Mouse (Mus musculus): ENCODE results near the gene Dnlz. TPM values are rescaled to one million over a fixed set of nuclear protein-coding genes. Genes with fewer than 3 reads are reported as not detected.

Gene Dnlz
- polyA plus RNA-seq, 3 experiments from 2014 or later = 7.6 to 8.7 (median 7.6) TPM

Other genes starting within 250 kb of the Dnlz start
- gene Nacc2, start 228.9 kb downstream of the Dnlz start, polyA plus RNA-seq (2017; shearing (Covaris generic)) = under 1 TPM; 0.47 to 0.78 (median 0.57) TPM
- not detected for gene Lhx3, start 143.8 kb downstream of the Dnlz start, polyA plus RNA-seq (2017; shearing (Covaris generic))
- 1 to 10 TPM; 1.3 to 2.6 (median 1.9) TPM for gene Qsox2, start 114.6 kb downstream of the Dnlz start, polyA plus RNA-seq (2017; shearing (Covaris generic))
- under 1 TPM in 1 of 3 experiments, not detected in 2; 0.04 TPM for gene Ccdc187, start 57.6 kb downstream of the Dnlz start, polyA plus RNA-seq (2017; shearing (Covaris generic))
- gene Gpsm1, start 36.6 kb downstream of the Dnlz start, polyA plus RNA-seq (2017; shearing (Covaris generic)) = 1 to 10 TPM; 3.8 to 5.0 (median 5.0) TPM
- 1 to 10 TPM in 2 of 3 experiments, under 1 TPM in 1; 0.53 to 2.1 (median 1.1) TPM for gene Card9, start 8.8 kb upstream of the Dnlz start, polyA plus RNA-seq (2017; shearing (Covaris generic))
- 10 to 100 TPM; 15.6 to 43.4 (median 39.6) TPM for gene Snapc4, start 28.5 kb upstream of the Dnlz start, polyA plus RNA-seq (2017; shearing (Covaris generic))
- 10 to 100 TPM; 35.3 to 57.5 (median 44.3) TPM for gene Entr1, start 37.2 kb upstream of the Dnlz start, polyA plus RNA-seq (2017; shearing (Covaris generic))
- 10 to 100 TPM; 82.4 to 88.4 (median 82.9) TPM for gene Pmpca, start 37.2 kb upstream of the Dnlz start, polyA plus RNA-seq (2017; shearing (Covaris generic))
- gene Inpp5e, start 57.1 kb upstream of the Dnlz start, polyA plus RNA-seq (2017; shearing (Covaris generic)) = 10 to 100 TPM in 2 of 3 experiments, 1 to 10 TPM in 1; 9.4 to 19.0 (median 10.9) TPM
- gene Sec16a, start 93.1 kb upstream of the Dnlz start, polyA plus RNA-seq (2017; shearing (Covaris generic)) = 10 to 100 TPM; 18.4 to 28.4 (median 24.2) TPM
- 10 to 100 TPM; 24.9 to 41.2 (median 27.0) TPM for gene Notch1, start 164.6 kb upstream of the Dnlz start, polyA plus RNA-seq (2017; shearing (Covaris generic))
- gene Egfl7, start 227.9 kb upstream of the Dnlz start, polyA plus RNA-seq (2017; shearing (Covaris generic)) = 1 to 10 TPM in 2 of 3 experiments, not detected in 1; 1.7 to 2.3 TPM
- gene Gm20532, start 234.5 kb upstream of the Dnlz start, polyA plus RNA-seq (2017; shearing (Covaris generic)) = not detected

All from inflammation-experienced regulatory T-cells, adult 6 months (primary cell).